ENCODE assay signal across 20 mouse cellular contexts in genomic region chr11:94365340-94365739, GRCm38 (mm10). TPM values are rescaled to one million over a fixed set of nuclear protein-coding genes. Genes with fewer than 3 reads are reported as not detected.
DNase-seq lines count a peak whose midpoint lies in the region; ATAC-seq lines count a peak whose summit lies in the region.
"Had no signal": no experiment of that assay in that cellular context is flagged by ENCODE, and none has a peak within 500 bp of the region (broad histone marks: within the 10 kb centered on the region; RNA-seq: fewer than 3 reads in every experiment).

No protein-coding gene starts in this region.

- no peak for DNase-seq in kidney, postnatal 25 days
- peak; percentile 53 to 56 for DNase-seq in urinary bladder, postnatal 36 days (ENCODE audit: low spot score in 2 of 2)
- no peak for DNase-seq in urinary bladder, postnatal 10 days (ENCODE audit: low spot score)
- peak; percentile 58 for DNase-seq in lung, postnatal 14 days
- DNase-seq in ovary, adult 18-20 months (ENCODE audit: low spot score) = no peak
- DNase-seq in adrenal gland, postnatal 36 days = no peak
- DNase-seq: cerebellum, adult 2 months; gastrocnemius, adult 2 months; heart, postnatal 14 days; retina, postnatal 1 day; right cerebral cortex, postnatal 4 days had no signal

- no peak overlapping the region for H3K4me2 ChIP-seq in kidney, embryonic 16.5 days (replicated peaks; ENCODE audit: low read depth, low read length)
- no peak overlapping the region for H3K4me2 ChIP-seq in forebrain, embryonic 13.5 days
- H3K4me2 ChIP-seq: heart, embryonic 12.5 days; hindbrain, embryonic 13.5 days; limb, embryonic 15.5 days had no signal

- H3K9ac ChIP-seq in kidney, embryonic 16.5 days (replicated peaks; ENCODE audit: low read length) = no peak overlapping the region
- H3K9ac ChIP-seq in forebrain, embryonic 13.5 days = no peak overlapping the region
- H3K9ac ChIP-seq: heart, embryonic 12.5 days; hindbrain, embryonic 13.5 days; limb, embryonic 15.5 days had no signal

- peaks cover 4% of the 10 kb centered on the region; the same call in 1 of the 2 replicates for H3K9me3 ChIP-seq in kidney, embryonic 16.5 days (ENCODE audit: low read length)
- peaks cover 3% of the 10 kb centered on the region; the same call in 1 of the 2 replicates for H3K9me3 ChIP-seq in forebrain, embryonic 13.5 days (replicated peaks)
- H3K9me3 ChIP-seq: G1E; heart, embryonic 12.5 days; hindbrain, embryonic 13.5 days; limb, embryonic 15.5 days had no signal

- H3K27me3 ChIP-seq in kidney, embryonic 16.5 days (ENCODE audit: insufficient read depth, low read length) = no peaks in the 10 kb centered on the region
- H3K27me3 ChIP-seq in forebrain, embryonic 13.5 days = no peaks in the 10 kb centered on the region
- H3K27me3 ChIP-seq: limb, embryonic 15.5 days had no signal

- peaks cover 8% of the 10 kb centered on the region for H3K4me1 ChIP-seq in kidney, embryonic 16.5 days (ENCODE audit: insufficient read depth, low read length)
- no peaks in the 10 kb centered on the region for H3K4me1 ChIP-seq in forebrain, embryonic 13.5 days
- H3K4me1 ChIP-seq: embryonic facial prominence, embryonic 10.5 days; heart, embryonic 12.5 days; hindbrain, embryonic 13.5 days had no signal

- H3K4me3 ChIP-seq in kidney, embryonic 16.5 days (ENCODE audit: low read length) = no peak overlapping the region
- H3K4me3 ChIP-seq in forebrain, embryonic 13.5 days = no peak overlapping the region
- H3K4me3 ChIP-seq: embryonic facial prominence, embryonic 10.5 days; gastrocnemius, adult 2 months; heart, embryonic 12.5 days; hindbrain, embryonic 13.5 days; limb, embryonic 15.5 days; megakaryocyte, embryonic 14.5 days had no signal

- 44% methylated on average over 3 of the region's 3 CpGs for WGBS in kidney, embryonic 16.5 days
- 80% methylated on average over 3 of the region's 3 CpGs for WGBS in forebrain, embryonic 13.5 days

- ATAC-seq in kidney, embryonic 16.5 days (ENCODE audit: low FRiP score, low TSS enrichment) = 0 out of 2 replicates have a peak, but pooled peaks have one; percentile 51
- no peak for ATAC-seq in forebrain, embryonic 13.5 days
- ATAC-seq: midbrain, embryonic 16.5 days had no signal

- no peaks in the 10 kb centered on the region for H3K36me3 ChIP-seq in kidney, embryonic 16.5 days (ENCODE audit: insufficient read depth, low read length)
- H3K36me3 ChIP-seq in forebrain, embryonic 13.5 days (ENCODE audit: poor library complexity, severe bottlenecking) = no peaks in the 10 kb centered on the region
- H3K36me3 ChIP-seq: embryonic facial prominence, embryonic 10.5 days; G1E; heart, embryonic 12.5 days; hindbrain, embryonic 13.5 days; limb, embryonic 15.5 days had no signal

- no peak overlapping the region for H3K27ac ChIP-seq in kidney, embryonic 16.5 days (ENCODE audit: low read length)
- H3K27ac ChIP-seq in forebrain, embryonic 13.5 days = no peak overlapping the region
- H3K27ac ChIP-seq: embryonic facial prominence, embryonic 10.5 days; gastrocnemius, adult 2 months; hindbrain, embryonic 13.5 days; limb, embryonic 15.5 days had no signal

RNA-seq across cellular contexts. Expression of gene Abcc3, which starts 27.5 kb away (rescaled TPM):
- 5.0 and 7.0 TPM in 2 replicates for polyA plus RNA-seq in kidney, embryonic 16.5 days (2015; fragmentation: Nextera tagmentation; extraction: Ambion mirVana)
- 0.31 and 0.54 TPM in 2 replicates for polyA plus RNA-seq in forebrain, embryonic 13.5 days (2015; fragmentation: Nextera tagmentation; extraction: Ambion mirVana)
- total RNA-seq in adrenal gland, postnatal 36 days (2021) = 1 to 10 TPM; 3.8 to 7.4 TPM
- polyA plus RNA-seq: G1E had no signal

RNA-seq across cellular contexts. Expression of gene Ankrd40, which starts 37.5 kb away (rescaled TPM):
- 11.2 and 11.5 TPM in 2 replicates for polyA plus RNA-seq in kidney, embryonic 16.5 days (2015; fragmentation: Nextera tagmentation; extraction: Ambion mirVana)
- polyA plus RNA-seq in forebrain, embryonic 13.5 days (2015; fragmentation: Nextera tagmentation; extraction: Ambion mirVana) = 10.5 and 10.6 TPM in 2 replicates
- 100 to 1,000 TPM; 132 to 151 TPM for total RNA-seq in adrenal gland, postnatal 36 days (2021)

RNA-seq across cellular contexts. Expression of gene Luc7l3, which starts 43.6 kb away (rescaled TPM):
- polyA plus RNA-seq in kidney, embryonic 16.5 days (2015; fragmentation: Nextera tagmentation; extraction: Ambion mirVana) = 99.5 and 112 TPM in 2 replicates
- 164 and 173 TPM in 2 replicates for polyA plus RNA-seq in forebrain, embryonic 13.5 days (2015; fragmentation: Nextera tagmentation; extraction: Ambion mirVana)
- 10 to 100 TPM; 59.5 to 69.8 TPM for total RNA-seq in adrenal gland, postnatal 36 days (2021)

Comparison
In these comparisons a context has a peak if more than half of its experiments do, and no peak if none do; other contexts are left out.
1. DNase-seq: peak in urinary bladder, postnatal 36 days (2 of 2) and lung, postnatal 14 days (single experiment); none in kidney, postnatal 25 days (0 of 2), urinary bladder, postnatal 10 days (single experiment), ovary, adult 18-20 months (single experiment) and adrenal gland, postnatal 36 days (0 of 2).